Mouse (Mus musculus): Measurements from ENCODE around the gene Pgm1. TPM values are rescaled to one million over a fixed set of nuclear protein-coding genes. Genes with fewer than 3 reads are reported as not detected.

Gene Pgm1
- polyA plus RNA-seq, 1 experiment from 2014 or later, result 47.5 TPM

DNA sequence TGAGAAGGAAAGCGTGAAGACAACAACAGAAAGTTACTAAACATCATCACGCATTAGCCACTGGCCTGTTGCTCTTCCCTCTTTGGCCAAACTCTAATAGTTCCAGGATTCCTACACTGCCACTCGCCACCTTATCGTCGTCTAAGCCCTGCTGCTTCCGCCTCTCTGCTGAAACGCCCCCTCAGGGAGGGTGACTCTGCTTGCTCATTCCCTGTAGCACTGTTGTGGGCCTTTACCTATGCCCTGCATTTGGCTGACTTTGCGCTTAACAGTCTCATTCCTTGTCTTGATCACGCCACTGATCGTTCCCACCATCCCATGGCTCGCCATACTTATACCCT lies 2.0 kb downstream of the Pgm1 start:
- Histone ChIP-seq H3K4me2 (replicated peaks; ENCODE audit: low read depth, low read length) (no peak overlapping the region), H3K27ac (ENCODE audit: low read depth, low read length) (no peak overlapping the region), H3K36me3 (ENCODE audit: control insufficient read depth, insufficient read depth, low read length) (no peaks in the 10 kb centered on the region), H3K4me1 (replicated peaks; ENCODE audit: control insufficient read depth, insufficient read depth, low read length) (no peaks in the 10 kb centered on the region), H3K4me3 (ENCODE audit: low read depth, low read length) (no peak overlapping the region), H3K27me3 (ENCODE audit: control insufficient read depth, insufficient read depth, low read length) (no peaks in the 10 kb centered on the region), H3K9ac (ENCODE audit: low read depth, low read length) (no peak overlapping the region), H3K9me3 (ENCODE audit: control insufficient read depth, low read length) (no peaks in the 10 kb centered on the region)
- WGBS, result 70% methylated on average over 11 of the region's 11 CpGs
- no peak for DNase-seq (ENCODE audit: low spot score)
- ATAC-seq (ENCODE audit: low FRiP score), result no peak

DNA sequence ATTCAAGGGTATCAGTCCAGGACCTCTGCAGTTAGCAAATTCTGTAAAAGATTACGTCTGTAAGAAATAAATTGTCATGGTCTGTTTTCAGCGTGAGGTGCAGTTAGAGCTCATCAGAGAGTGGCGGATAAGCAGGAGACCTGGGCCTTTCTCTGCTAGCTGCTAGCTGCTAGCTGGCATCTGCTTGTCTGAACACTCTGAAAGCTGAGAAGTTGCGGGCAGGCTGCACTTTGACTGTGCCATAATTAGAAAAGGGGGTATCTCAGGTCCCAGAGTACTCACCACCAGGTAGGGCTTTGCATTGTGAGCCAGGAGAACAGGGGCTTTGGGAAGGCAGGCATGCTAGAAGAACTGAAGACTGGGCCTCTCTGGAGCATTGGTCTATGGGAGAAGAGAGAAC lies 2.6 kb downstream of the Pgm1 start:
- no peak for ATAC-seq (ENCODE audit: low FRiP score)
- H3K9me3 ChIP-seq (ENCODE audit: control insufficient read depth, low read length), result no peaks in the 10 kb centered on the region
- H3K4me1 ChIP-seq (replicated peaks; ENCODE audit: control insufficient read depth, insufficient read depth, low read length), result no peaks in the 10 kb centered on the region
- no peak overlapping the region for H3K9ac ChIP-seq (ENCODE audit: low read depth, low read length)
- no peak overlapping the region for H3K4me3 ChIP-seq (ENCODE audit: low read depth, low read length)
- H3K27me3 ChIP-seq (ENCODE audit: control insufficient read depth, insufficient read depth, low read length), result no peaks in the 10 kb centered on the region
- 87% methylated on average over 4 of the region's 4 CpGs for WGBS
- no peak overlapping the region for H3K4me2 ChIP-seq (replicated peaks; ENCODE audit: low read depth, low read length)
- no peaks in the 10 kb centered on the region for H3K36me3 ChIP-seq (ENCODE audit: control insufficient read depth, insufficient read depth, low read length)
- no peak for DNase-seq (ENCODE audit: low spot score)
- no peak overlapping the region for H3K27ac ChIP-seq (ENCODE audit: low read depth, low read length)

DNA sequence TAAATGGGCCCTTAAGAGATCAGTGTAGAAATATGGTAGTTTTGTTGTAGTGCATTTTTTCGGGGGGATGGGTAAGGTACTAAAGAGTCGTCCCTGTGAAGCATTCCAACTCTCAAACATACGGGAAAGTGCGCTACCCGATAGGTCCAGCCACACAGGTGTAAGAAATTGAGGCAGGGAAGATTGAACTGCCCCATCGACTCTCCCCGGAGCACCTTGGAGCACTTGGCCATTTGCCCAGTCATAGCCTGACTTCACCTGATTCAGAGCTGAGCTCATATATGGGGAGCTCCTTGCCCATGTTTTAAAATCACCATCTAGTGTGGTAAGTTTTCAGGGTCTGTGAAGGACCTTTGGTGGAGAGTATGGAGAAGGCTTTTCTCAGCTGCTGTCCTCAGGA lies 5.6 kb downstream of the Pgm1 start:
- 95% methylated on average over 7 of the region's 7 CpGs for WGBS
- no peaks in the 10 kb centered on the region for H3K27me3 ChIP-seq (ENCODE audit: control insufficient read depth, insufficient read depth, low read length)

DNA sequence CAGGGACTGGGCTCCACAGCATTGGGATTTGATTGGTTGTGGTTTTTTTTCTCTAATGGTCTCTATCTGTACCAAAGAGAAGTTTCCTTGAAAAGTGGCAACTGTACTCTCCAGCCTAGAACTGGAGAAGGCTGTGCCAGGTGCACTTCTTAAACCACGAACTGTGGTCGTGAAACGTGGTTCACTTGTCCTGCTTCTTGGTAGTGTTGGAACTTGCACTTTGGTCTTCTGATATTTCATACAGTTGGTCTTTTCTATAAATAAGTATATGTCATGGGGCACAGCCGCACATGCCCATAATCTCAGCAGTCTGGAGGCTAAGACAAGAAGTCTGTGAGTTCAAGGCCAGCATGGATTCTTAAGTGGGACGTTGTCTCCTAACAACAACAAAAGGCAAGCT lies 7.1 kb downstream of the Pgm1 start:
- ATAC-seq (ENCODE audit: low FRiP score), result no peak
- 92% methylated on average over 5 of the region's 5 CpGs for WGBS
- no peaks in the 10 kb centered on the region for H3K36me3 ChIP-seq (ENCODE audit: control insufficient read depth, insufficient read depth, low read length)

More for the DNA sequence above, 5.6 kb downstream of the Pgm1 start:
- no peak overlapping the region for H3K4me3 ChIP-seq (ENCODE audit: low read depth, low read length)
- ATAC-seq (ENCODE audit: low FRiP score) (no peak), DNase-seq (ENCODE audit: low spot score) (no peak)
- H3K9ac ChIP-seq (ENCODE audit: low read depth, low read length), result no peak overlapping the region
- H3K9me3 ChIP-seq (ENCODE audit: control insufficient read depth, low read length), result no peaks in the 10 kb centered on the region
- H3K4me1 ChIP-seq (replicated peaks; ENCODE audit: control insufficient read depth, insufficient read depth, low read length), result no peaks in the 10 kb centered on the region
- no peaks in the 10 kb centered on the region for H3K36me3 ChIP-seq (ENCODE audit: control insufficient read depth, insufficient read depth, low read length)
- no peak overlapping the region for H3K4me2 ChIP-seq (replicated peaks; ENCODE audit: low read depth, low read length)
- H3K27ac ChIP-seq (ENCODE audit: low read depth, low read length), result no peak overlapping the region

DNA sequence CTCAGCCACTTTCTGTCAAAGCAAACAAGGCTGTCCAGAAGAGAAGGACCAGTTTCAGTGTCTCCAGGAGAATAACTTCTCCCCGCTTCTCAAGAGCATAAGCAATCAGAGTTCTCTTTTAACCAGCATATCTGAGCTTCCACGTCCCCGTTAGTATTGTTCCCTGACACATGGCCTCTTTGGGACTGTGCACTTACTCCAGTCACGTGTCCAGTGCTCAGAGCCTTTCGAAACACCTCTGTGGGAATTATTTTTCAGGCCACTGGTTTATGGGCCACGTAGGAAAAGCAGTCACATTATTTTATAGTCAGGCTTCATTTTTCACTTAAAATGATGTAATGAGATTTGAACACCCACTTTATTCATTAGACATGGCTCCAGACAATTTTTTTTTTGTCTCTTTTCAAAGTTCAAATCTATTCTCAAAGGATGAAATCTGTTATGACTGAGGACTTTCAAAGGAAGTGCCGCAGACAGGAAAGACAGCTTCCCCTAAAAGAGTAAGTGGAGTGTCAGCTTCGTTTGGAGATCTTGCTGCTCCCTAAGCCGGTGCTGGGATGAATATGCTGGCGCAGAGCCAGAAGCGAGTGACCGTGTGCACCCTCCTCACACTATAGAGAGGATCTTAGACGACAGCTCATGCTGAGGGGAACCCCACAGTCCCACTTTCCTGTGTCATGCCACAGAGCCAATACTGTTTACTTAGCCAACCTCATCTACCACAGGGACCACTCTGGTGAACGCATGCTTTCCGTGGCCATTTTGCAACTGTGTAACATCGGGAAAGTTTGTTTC lies 10.7 kb downstream of the Pgm1 start:
- H3K9ac ChIP-seq (ENCODE audit: low read depth, low read length), result no peak overlapping the region
- no peak overlapping the region for H3K4me3 ChIP-seq (ENCODE audit: low read depth, low read length)
- WGBS, result 74% methylated on average over 16 of the region's 16 CpGs
- H3K27me3 ChIP-seq (ENCODE audit: control insufficient read depth, insufficient read depth, low read length), result no peaks in the 10 kb centered on the region
- no peak overlapping the region for H3K27ac ChIP-seq (ENCODE audit: low read depth, low read length)
- H3K4me2 ChIP-seq (replicated peaks; ENCODE audit: low read depth, low read length), result no peak overlapping the region
- no peak for ATAC-seq (ENCODE audit: low FRiP score)
- H3K9me3 ChIP-seq (ENCODE audit: control insufficient read depth, low read length), result no peaks in the 10 kb centered on the region
- H3K36me3 ChIP-seq (ENCODE audit: control insufficient read depth, insufficient read depth, low read length), result no peaks in the 10 kb centered on the region
- no peak for DNase-seq (ENCODE audit: low spot score)
- H3K4me1 ChIP-seq (replicated peaks; ENCODE audit: control insufficient read depth, insufficient read depth, low read length), result no peaks in the 10 kb centered on the region

More for the DNA sequence above, 7.1 kb downstream of the Pgm1 start:
- H3K9me3 ChIP-seq (ENCODE audit: control insufficient read depth, low read length), result no peaks in the 10 kb centered on the region
- H3K9ac ChIP-seq (ENCODE audit: low read depth, low read length), result no peak overlapping the region
- no peaks in the 10 kb centered on the region for H3K27me3 ChIP-seq (ENCODE audit: control insufficient read depth, insufficient read depth, low read length)
- H3K4me1 ChIP-seq (replicated peaks; ENCODE audit: control insufficient read depth, insufficient read depth, low read length), result no peaks in the 10 kb centered on the region
- DNase-seq (ENCODE audit: low spot score), result no peak
- H3K27ac ChIP-seq (ENCODE audit: low read depth, low read length), result no peak overlapping the region
- H3K4me3 ChIP-seq (ENCODE audit: low read depth, low read length), result no peak overlapping the region
- H3K4me2 ChIP-seq (replicated peaks; ENCODE audit: low read depth, low read length), result no peak overlapping the region

DNA sequence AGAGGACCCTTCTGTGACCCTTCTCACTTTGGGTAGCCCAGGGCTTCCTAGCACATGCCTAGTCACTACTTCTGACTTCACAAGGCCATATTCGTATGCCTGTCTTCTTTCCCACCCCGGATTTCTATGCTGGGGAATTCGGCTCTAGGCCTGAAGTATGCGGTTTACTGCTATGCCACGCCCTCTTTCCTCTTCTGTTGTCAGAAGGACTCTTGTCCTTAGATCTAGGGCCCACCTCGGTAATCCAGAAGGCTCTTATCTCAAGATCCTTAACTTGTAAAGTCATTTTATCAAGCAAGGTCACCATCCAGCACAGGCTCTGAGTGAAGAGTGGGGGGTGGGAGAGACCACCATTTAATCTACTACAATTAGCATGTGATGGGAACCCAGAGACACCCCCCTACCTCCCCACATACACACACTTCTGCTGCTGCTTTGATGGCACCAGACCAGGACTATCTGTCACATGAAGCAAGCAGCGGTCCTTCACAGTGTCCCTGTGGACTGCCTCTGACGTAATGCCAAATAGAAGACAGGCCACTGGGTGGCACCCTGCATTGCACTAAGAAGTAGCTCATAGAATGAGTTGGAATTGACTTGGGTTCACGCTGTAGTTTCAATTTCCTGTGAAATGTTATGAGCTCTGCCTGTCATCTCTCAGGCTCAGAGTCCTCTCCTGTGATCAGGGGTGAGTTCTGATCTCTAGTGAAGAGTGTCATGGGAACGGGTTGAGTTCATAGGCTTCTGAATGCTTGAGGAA lies 12.6 kb downstream of the Pgm1 start:
- no peak overlapping the region for H3K4me2 ChIP-seq (replicated peaks; ENCODE audit: low read depth, low read length)
- no peak for DNase-seq (ENCODE audit: low spot score)
- H3K27me3 ChIP-seq (ENCODE audit: control insufficient read depth, insufficient read depth, low read length), result no peaks in the 10 kb centered on the region
- H3K4me3 ChIP-seq (ENCODE audit: low read depth, low read length), result no peak overlapping the region
- H3K9me3 ChIP-seq (ENCODE audit: control insufficient read depth, low read length), result no peaks in the 10 kb centered on the region
- H3K4me1 ChIP-seq (replicated peaks; ENCODE audit: control insufficient read depth, insufficient read depth, low read length), result no peaks in the 10 kb centered on the region
- no peak overlapping the region for H3K9ac ChIP-seq (ENCODE audit: low read depth, low read length)
- H3K36me3 ChIP-seq (ENCODE audit: control insufficient read depth, insufficient read depth, low read length), result no peaks in the 10 kb centered on the region
- WGBS, result 83% methylated on average over 10 of the region's 10 CpGs
- no peak for ATAC-seq (ENCODE audit: low FRiP score)
- H3K27ac ChIP-seq (ENCODE audit: low read depth, low read length), result no peak overlapping the region

DNA sequence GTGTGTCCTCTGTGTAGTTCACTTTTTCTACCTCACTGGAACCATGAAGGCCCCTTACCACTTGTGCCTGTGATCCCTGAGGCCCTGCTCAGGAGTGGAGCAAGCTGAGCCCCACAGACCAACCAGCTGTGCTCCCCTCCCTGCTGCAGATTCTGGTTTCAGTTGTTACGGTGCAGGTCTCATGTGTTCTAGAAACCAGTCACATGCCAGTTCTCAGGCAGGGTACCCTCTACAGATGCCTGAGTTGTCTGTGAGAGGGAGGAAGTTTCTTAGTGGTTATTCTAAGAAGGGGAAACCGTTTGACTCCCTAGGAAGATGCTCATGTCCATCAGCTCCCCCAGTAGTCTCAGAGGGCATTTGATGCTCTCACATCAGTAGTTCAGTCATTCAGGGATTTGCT lies 15.4 kb downstream of the Pgm1 start:
- Histone ChIP-seq H3K4me1 (replicated peaks; ENCODE audit: control insufficient read depth, insufficient read depth, low read length) (no peaks in the 10 kb centered on the region), H3K27ac (ENCODE audit: low read depth, low read length) (no peak overlapping the region), H3K27me3 (ENCODE audit: control insufficient read depth, insufficient read depth, low read length) (no peaks in the 10 kb centered on the region), H3K9ac (ENCODE audit: low read depth, low read length) (no peak overlapping the region), H3K4me2 (replicated peaks; ENCODE audit: low read depth, low read length) (no peak overlapping the region), H3K36me3 (ENCODE audit: control insufficient read depth, insufficient read depth, low read length) (no peaks in the 10 kb centered on the region), H3K4me3 (ENCODE audit: low read depth, low read length) (no peak overlapping the region), H3K9me3 (ENCODE audit: control insufficient read depth, low read length) (no peaks in the 10 kb centered on the region)
- 77% methylated on average over 2 of the region's 2 CpGs for WGBS
- no peak for ATAC-seq (ENCODE audit: low FRiP score)
- no peak for DNase-seq (ENCODE audit: low spot score)

DNA sequence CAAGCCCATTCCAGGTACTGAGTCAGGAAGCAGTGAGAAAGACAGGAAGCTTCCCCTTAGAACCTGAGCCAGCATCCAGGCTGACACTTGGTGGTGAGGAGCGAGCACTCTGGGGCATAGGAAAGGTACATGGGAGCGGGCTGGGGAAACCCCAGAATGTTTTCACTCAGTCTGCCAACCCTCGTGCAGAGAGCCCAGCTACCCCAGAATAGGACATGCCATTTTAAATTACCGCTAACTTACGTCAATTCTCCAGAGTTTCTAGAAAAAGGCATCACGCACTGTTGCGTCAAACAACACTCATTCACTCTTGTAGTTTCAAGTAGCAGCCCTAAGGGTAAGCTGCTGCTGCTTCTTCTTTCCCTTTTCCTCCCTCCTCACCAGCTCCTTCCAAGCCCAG lies 15.8 kb downstream of the Pgm1 start:
- DNase-seq (ENCODE audit: low spot score) (no peak), ATAC-seq (ENCODE audit: low FRiP score) (no peak)
- H3K27ac ChIP-seq (ENCODE audit: low read depth, low read length), result no peak overlapping the region
- H3K9ac ChIP-seq (ENCODE audit: low read depth, low read length), result no peak overlapping the region
- 93% methylated on average over 7 of the region's 7 CpGs for WGBS
- no peaks in the 10 kb centered on the region for H3K36me3 ChIP-seq (ENCODE audit: control insufficient read depth, insufficient read depth, low read length)
- H3K4me3 ChIP-seq (ENCODE audit: low read depth, low read length), result no peak overlapping the region
- no peaks in the 10 kb centered on the region for H3K4me1 ChIP-seq (replicated peaks; ENCODE audit: control insufficient read depth, insufficient read depth, low read length)
- H3K9me3 ChIP-seq (ENCODE audit: control insufficient read depth, low read length), result no peaks in the 10 kb centered on the region
- H3K27me3 ChIP-seq (ENCODE audit: control insufficient read depth, insufficient read depth, low read length), result no peaks in the 10 kb centered on the region
- H3K4me2 ChIP-seq (replicated peaks; ENCODE audit: low read depth, low read length), result no peak overlapping the region

DNA sequence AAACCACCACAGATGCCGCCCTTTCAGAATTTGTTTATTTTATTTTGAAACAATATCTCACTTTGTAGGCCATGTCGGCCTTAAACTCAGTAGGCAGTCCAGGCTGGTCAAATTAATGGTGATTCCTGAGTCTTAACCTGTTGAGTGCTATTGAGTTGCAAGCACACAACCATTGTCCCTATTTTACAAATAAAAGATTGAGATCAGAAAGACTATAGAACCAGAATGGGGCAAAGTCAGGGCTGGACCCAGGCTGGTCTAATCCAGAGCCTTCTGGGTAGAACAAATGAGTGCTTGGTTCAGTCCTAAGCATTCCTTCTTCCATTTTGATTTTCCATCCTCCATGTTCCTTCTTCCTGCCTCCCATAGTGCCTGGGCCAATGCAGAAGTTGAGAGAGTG lies 17.3 kb downstream of the Pgm1 start:
- H3K4me3 ChIP-seq (ENCODE audit: low read depth, low read length), result no peak overlapping the region
- H3K9ac ChIP-seq (ENCODE audit: low read depth, low read length), result no peak overlapping the region
- 87% methylated on average over 2 of the region's 2 CpGs for WGBS
- H3K4me1 ChIP-seq (replicated peaks; ENCODE audit: control insufficient read depth, insufficient read depth, low read length), result no peaks in the 10 kb centered on the region
- DNase-seq (ENCODE audit: low spot score), result no peak
- no peaks in the 10 kb centered on the region for H3K36me3 ChIP-seq (ENCODE audit: control insufficient read depth, insufficient read depth, low read length)
- no peak overlapping the region for H3K27ac ChIP-seq (ENCODE audit: low read depth, low read length)
- no peak for ATAC-seq (ENCODE audit: low FRiP score)
- H3K27me3 ChIP-seq (ENCODE audit: control insufficient read depth, insufficient read depth, low read length), result no peaks in the 10 kb centered on the region
- no peak overlapping the region for H3K4me2 ChIP-seq (replicated peaks; ENCODE audit: low read depth, low read length)
- H3K9me3 ChIP-seq (ENCODE audit: control insufficient read depth, low read length), result no peaks in the 10 kb centered on the region

All from hindbrain, embryonic 11.5 days (tissue).